Mouse (Mus musculus): ENCODE data around the gene Wdr89. TPM values are rescaled to one million over a fixed set of nuclear protein-coding genes. Genes with fewer than 3 reads are reported as not detected.

The Wdr89 gene
- polyA plus RNA-seq (2017; shearing (Covaris generic)): 19.5 TPM

DNA sequence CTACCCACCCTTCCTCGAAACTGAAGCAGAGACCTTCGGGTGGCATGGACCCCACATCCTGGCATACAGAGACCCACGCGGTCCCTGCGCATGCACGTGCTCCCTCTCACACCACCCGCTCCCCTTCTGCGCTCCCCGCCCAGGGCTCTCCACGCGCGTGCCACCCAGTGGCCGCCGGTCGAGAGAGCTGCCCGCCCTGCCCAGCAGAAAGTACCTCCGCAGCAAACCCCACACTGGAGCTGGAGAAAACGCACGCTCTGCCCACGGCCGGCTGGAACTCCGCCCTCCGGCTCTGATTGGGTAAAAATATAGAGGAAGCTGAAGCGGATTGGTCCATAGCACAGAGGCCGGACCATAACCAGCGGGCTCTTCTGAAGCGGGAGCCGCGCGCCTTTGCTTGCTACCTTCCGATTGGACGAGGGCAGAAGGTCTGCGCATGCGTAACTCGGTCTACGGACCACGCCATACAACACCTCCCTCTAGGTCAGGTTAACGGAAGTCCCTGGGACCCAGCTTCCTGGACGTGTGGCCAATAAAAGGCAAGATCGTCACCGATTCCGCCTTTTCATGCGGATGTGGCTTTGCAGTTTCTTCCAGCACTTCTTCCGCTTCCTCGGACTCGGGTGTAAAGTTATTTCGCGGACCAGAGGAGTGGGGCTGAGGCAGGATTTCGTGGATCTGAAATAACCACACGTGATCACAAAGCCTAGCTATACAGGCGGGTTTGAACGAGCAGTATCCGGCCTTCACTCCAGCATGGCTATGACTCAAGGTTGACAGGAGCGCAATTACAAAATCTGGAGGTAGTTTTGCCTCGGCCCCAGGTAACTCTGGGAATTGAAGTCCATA lies at the start of gene Wdr89:
Gene Wdr89 (minus strand): TSS at position 280 of the 849 bp plus-strand sequence.

DNA sequence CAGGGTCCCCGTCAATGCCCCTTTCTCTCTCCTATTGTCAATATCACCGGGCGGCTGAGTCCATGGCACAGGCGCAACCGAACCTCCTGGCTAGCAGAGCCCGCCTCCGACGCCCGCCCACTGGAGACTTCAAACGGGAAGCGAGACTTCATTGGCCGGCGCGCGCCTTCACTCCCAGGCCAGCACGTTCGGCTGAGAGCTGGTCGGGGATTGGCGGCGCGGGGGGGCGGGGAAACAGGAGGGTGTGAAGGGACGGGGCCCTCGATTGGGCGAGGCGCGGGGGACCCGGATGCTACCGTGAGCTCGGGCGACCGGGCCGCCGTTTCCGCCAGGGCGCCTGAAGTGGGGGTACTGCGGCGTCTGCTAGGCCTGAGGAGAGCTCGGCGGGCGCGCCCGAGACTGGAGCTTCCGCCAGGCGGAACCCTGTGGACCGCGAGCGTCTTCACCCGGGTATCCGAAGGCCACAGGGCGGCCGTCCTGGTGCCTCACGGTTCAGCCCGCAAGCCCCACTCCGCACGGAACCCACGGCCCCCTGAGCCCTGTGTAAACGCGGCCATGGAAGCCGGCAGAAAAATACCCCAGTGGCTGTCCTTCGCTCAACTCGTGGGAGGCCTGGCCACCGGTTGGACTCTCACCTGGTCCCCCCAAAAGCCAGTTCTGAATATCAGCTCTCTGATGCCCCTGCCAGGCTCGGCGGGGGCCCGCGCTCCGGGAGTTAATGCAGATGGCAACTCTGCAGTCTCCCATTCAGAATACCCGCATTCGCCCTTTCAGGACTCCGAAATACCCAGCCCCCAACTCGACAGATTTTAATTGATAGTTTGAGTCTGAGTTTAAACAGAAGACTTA lies 73.0 kb downstream of the Wdr89 start, which contains the start of gene Ppp2r5e:
Gene Ppp2r5e (minus strand): TSS at position 92 of the 849 bp plus-strand sequence.

Other genes starting within 250 kb of the Wdr89 start
- gene Ppp2r5e, start 73.3 kb downstream of the Wdr89 start, polyA plus RNA-seq (2017; shearing (Covaris generic)): 3.6 TPM
- gene Sgpp1, start 66.2 kb upstream of the Wdr89 start, polyA plus RNA-seq (2017; shearing (Covaris generic)): 6.6 TPM
- 16.6 TPM for gene Syne2, start 148.6 kb upstream of the Wdr89 start, polyA plus RNA-seq (2017; shearing (Covaris generic))

Measured in CD4-positive, CD25-positive, alpha-beta regulatory T cell, adult 9 weeks (primary cell).